Mouse (Mus musculus): Measurements from ENCODE around the gene Slc19a1.

DNA sequence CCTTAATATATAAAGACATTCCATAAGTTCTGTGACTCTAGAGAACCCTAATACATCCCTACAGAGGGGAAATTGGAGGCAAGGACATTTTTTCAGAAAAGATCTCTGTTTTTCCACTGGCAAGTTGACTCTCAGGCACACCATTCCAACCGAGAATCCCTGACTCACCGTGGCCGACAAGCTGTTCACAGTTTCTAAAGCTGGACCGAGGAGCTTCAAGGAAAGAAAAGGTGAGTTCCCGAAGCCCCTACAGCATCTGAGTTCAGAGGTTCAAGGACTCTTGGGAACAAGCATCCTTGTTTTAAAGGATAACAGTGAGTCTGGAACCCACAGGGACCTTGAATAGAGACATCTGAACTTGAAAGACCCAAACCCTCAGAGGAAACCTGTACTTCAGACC, 43.5 kb upstream of the Slc19a1 start:
- TF ChIP-seq POLR2A (IDR thresholded peaks at IDR 0.05; ENCODE audit: borderline replicate concordance, insufficient read depth, low read length): no peak
- TF ChIP-seq CTCF (IDR thresholded peaks at IDR 0.05; ENCODE audit: borderline replicate concordance, insufficient read depth, low read depth, low read length): no peak

Measured in cerebellum, adult 2 months (tissue).